Mouse (Mus musculus) neural tube, embryonic 12.5 days (tissue): Measurements from ENCODE around the gene Aamp. TPM values are rescaled to one million over a fixed set of nuclear protein-coding genes. Genes with fewer than 3 reads are reported as not detected.
A peak's percentile ranks its signal among the peaks of the same experiment; 100 is the strongest.
"Not testable (repeated sequence)": the region's sequence is repeated elsewhere in the genome, so short reads cannot be mapped to it uniquely, and the experiment has no call there.

ENCODE experiments used
- ATAC-seq: fragments of 200-750 bp; cut with Nextera tagmentation; 2 replicates; pipeline ENCODE4 v1.8.0; 2017; ENCODE audit warnings: low read depth, mild to moderate bottlenecking, moderate TSS enrichment, moderate library complexity; ENCODE audit not compliant: low FRiP score
- H3K27ac ChIP-seq: fragments of 300-500 bp; sonication (generic); 2 replicates; pipeline ENCODE4 v1.5.1; 2016
- H3K27me3 ChIP-seq: fragments of 300-500 bp; sonication (generic); replicated peaks from 2 replicates; pipeline ENCODE4 v1.6.1; 2016; ENCODE audit warnings: mild to moderate bottlenecking
- H3K36me3 ChIP-seq: fragments of 300-500 bp; sonication (generic); 2 replicates; pipeline ENCODE4 v1.6.1; 2016; ENCODE audit warnings: mild to moderate bottlenecking
- H3K4me1 ChIP-seq: fragments of 300-500 bp; sonication (generic); 2 replicates; pipeline ENCODE4 v1.6.1; 2016
- H3K4me2 ChIP-seq: fragments of 300-500 bp; sonication (generic); replicated peaks from 2 replicates; pipeline ENCODE4 v1.6.1; 2016; ENCODE audit warnings: mild to moderate bottlenecking
- H3K4me3 ChIP-seq: fragments of 300-500 bp; sonication (generic); 2 replicates; pipeline ENCODE4 v1.5.1; 2016
- H3K9ac ChIP-seq: fragments of 300-500 bp; sonication (generic); 2 replicates; pipeline ENCODE4 v1.6.1; 2016; ENCODE audit warnings: mild to moderate bottlenecking
- H3K9me3 ChIP-seq: fragments of 300-500 bp; sonication (generic); 2 replicates; pipeline ENCODE4 v1.6.1; 2016; ENCODE audit warnings: mild to moderate bottlenecking
- WGBS: fragments of 180-500 bp; shearing (Covaris S2); methylation state at CpG from one replicate; pipeline ENCODE4 v1.1.7; 2016; 5-methylcytosine and 5-hydroxymethylcytosine counted together
- polyA plus RNA-seq: library from polyadenylated mRNA; unstranded; fragments of >200 nt; fragmentation: Nextera tagmentation; extraction: Ambion mirVana; gene quantifications from 2 replicates; pipeline ENCODE4 v1.2.1, GENCODE M21; 2016

Gene Aamp
- polyA plus RNA-seq, 1 experiment from 2014 or later, result 189 TPM

- H3K4me1 ChIP-seq, result peaks cover 14% of the 10 kb centered on the region
- no peak overlapping the region for H3K27ac ChIP-seq
- WGBS, result 88% methylated on average over 4 of the region's 4 CpGs
- ATAC-seq, result no peak
- no peaks in the 10 kb centered on the region for H3K27me3 ChIP-seq
- no peak overlapping the region for H3K4me3 ChIP-seq
- no peaks in the 10 kb centered on the region for H3K9me3 ChIP-seq
- H3K4me2 ChIP-seq, result no peak overlapping the region
- H3K36me3 ChIP-seq, result peaks cover 22% of the 10 kb centered on the region
- H3K9ac ChIP-seq, result no peak overlapping the region
These were observed 3.8 kb upstream of the Aamp start for GRCm38 (mm10) chr1:74288327-74288726.

- Histone ChIP-seq H3K4me1 (peaks cover 21% of the 10 kb centered on the region), H3K36me3 (peaks cover 31% of the 10 kb centered on the region)
- H3K27me3 ChIP-seq, H3K27ac ChIP-seq, H3K4me2 ChIP-seq, H3K9me3 ChIP-seq, ATAC-seq, H3K9ac ChIP-seq, H3K4me3 ChIP-seq: not testable (repeated sequence)
- WGBS, result 59% methylated on average over 16 of the region's 17 CpGs
These were observed 2.5 kb upstream of the Aamp start for GRCm38 (mm10) chr1:74286869-74287607.

GRCm38 (mm10) chr1:74285212-74286010, 873 bp upstream of the Aamp start:
- H3K4me3 ChIP-seq, result peak overlapping the region; percentile 63
- peak overlapping the region; percentile 56 for H3K9ac ChIP-seq
- H3K9me3 ChIP-seq, result no peaks in the 10 kb centered on the region
- peaks cover 33% of the 10 kb centered on the region for H3K36me3 ChIP-seq
- WGBS, result 4% methylated on average over 23 of the region's 23 CpGs
- peaks cover 21% of the 10 kb centered on the region for H3K4me1 ChIP-seq
- ATAC-seq, result no peak; the same call in 1 of the 2 replicates
- H3K27me3 ChIP-seq, result no peaks in the 10 kb centered on the region
- no peak overlapping the region for H3K27ac ChIP-seq
- H3K4me2 ChIP-seq, result peak overlapping the region; percentile 83

GRCm38 (mm10) chr1:74283686-74284463, 663 bp downstream of the Aamp start:
- Histone ChIP-seq H3K4me3 (peak overlapping the region; percentile 63), H3K36me3 (peaks cover 40% of the 10 kb centered on the region), H3K4me2 (peak overlapping the region; percentile 83), H3K27ac (no peak overlapping the region), H3K9me3 (no peaks in the 10 kb centered on the region), H3K4me1 (peaks cover 21% of the 10 kb centered on the region), H3K9ac (peak overlapping the region; percentile 64), H3K27me3 (no peaks in the 10 kb centered on the region)
- ATAC-seq, result peak; percentile 52
- 13% methylated on average over 15 of the region's 15 CpGs for WGBS

- Histone ChIP-seq H3K4me2 (peak overlapping the region; percentile 83; the same call in 1 of the 2 replicates), H3K27ac (no peak overlapping the region), H3K9me3 (no peaks in the 10 kb centered on the region), H3K4me1 (peaks cover 21% of the 10 kb centered on the region), H3K27me3 (no peaks in the 10 kb centered on the region), H3K9ac (no peak overlapping the region), H3K4me3 (no peak overlapping the region), H3K36me3 (peaks cover 42% of the 10 kb centered on the region)
- ATAC-seq, result no peak
- 91% methylated on average over 10 of the region's 10 CpGs for WGBS
These were observed 1.5 kb downstream of the Aamp start for GRCm38 (mm10) chr1:74282896-74283625.

- H3K4me1 ChIP-seq, result peaks cover 21% of the 10 kb centered on the region
- H3K4me2 ChIP-seq, result no peak overlapping the region
- H3K36me3 ChIP-seq, result peaks cover 42% of the 10 kb centered on the region
- H3K9ac ChIP-seq, result no peak overlapping the region
- ATAC-seq, result no peak
- H3K9me3 ChIP-seq, result no peaks in the 10 kb centered on the region
- WGBS, result 96% methylated on average over 8 of the region's 8 CpGs
- no peak overlapping the region for H3K27ac ChIP-seq
- H3K4me3 ChIP-seq, result no peak overlapping the region
- no peaks in the 10 kb centered on the region for H3K27me3 ChIP-seq
These were observed 2.7 kb downstream of the Aamp start for GRCm38 (mm10) chr1:74281886-74282285.

- ATAC-seq, result no peak
- H3K4me2 ChIP-seq, result no peak overlapping the region
- no peak overlapping the region for H3K27ac ChIP-seq
- 90% methylated on average over 2 of the region's 2 CpGs for WGBS
- no peaks in the 10 kb centered on the region for H3K27me3 ChIP-seq
- H3K9ac ChIP-seq, result no peak overlapping the region
- no peak overlapping the region for H3K4me3 ChIP-seq
- peaks cover 42% of the 10 kb centered on the region for H3K36me3 ChIP-seq
- no peaks in the 10 kb centered on the region for H3K9me3 ChIP-seq
- H3K4me1 ChIP-seq, result peaks cover 21% of the 10 kb centered on the region
These were observed 3.2 kb downstream of the Aamp start for GRCm38 (mm10) chr1:74281372-74281771.

- Histone ChIP-seq H3K4me2 (no peak overlapping the region), H3K36me3 (peaks cover 42% of the 10 kb centered on the region), H3K9me3 (no peaks in the 10 kb centered on the region), H3K4me3 (no peak overlapping the region), H3K27me3 (no peaks in the 10 kb centered on the region), H3K27ac (no peak overlapping the region), H3K9ac (no peak overlapping the region), H3K4me1 (peaks cover 17% of the 10 kb centered on the region)
- no peak for ATAC-seq
- WGBS, result 93% methylated on average over 14 of the region's 14 CpGs
These were observed 3.8 kb downstream of the Aamp start for GRCm38 (mm10) chr1:74280591-74281325.

- peaks cover 42% of the 10 kb centered on the region for H3K36me3 ChIP-seq
- ATAC-seq, result no peak
- H3K4me3 ChIP-seq, result no peak overlapping the region
- 90% methylated on average over 11 of the region's 11 CpGs for WGBS
- no peak overlapping the region for H3K27ac ChIP-seq
- H3K4me1 ChIP-seq, result peaks cover 12% of the 10 kb centered on the region
- H3K9me3 ChIP-seq, result no peaks in the 10 kb centered on the region
- H3K9ac ChIP-seq, result no peak overlapping the region
- H3K4me2 ChIP-seq, result no peak overlapping the region
- H3K27me3 ChIP-seq, result no peaks in the 10 kb centered on the region
These were observed 5.5 kb downstream of the Aamp start for GRCm38 (mm10) chr1:74278988-74279387.

GRCm38 (mm10) chr1:74278538-74278937, 6.0 kb downstream of the Aamp start, which contains the start of gene Gpbar1:
Gene Gpbar1 (plus strand): TSS chr1:74278550.
- ATAC-seq, result no peak
- H3K36me3 ChIP-seq, result peaks cover 42% of the 10 kb centered on the region
- no peak within 1 kb of the TSS for H3K9ac ChIP-seq
- H3K4me2 ChIP-seq, result no peak within 1 kb of the TSS
- H3K4me3 ChIP-seq, result no peak within 1 kb of the TSS
- H3K27ac ChIP-seq, result no peak within 1 kb of the TSS
- H3K4me1 ChIP-seq, result peaks cover 7% of the 10 kb centered on the region
- 92% methylated on average over 10 of the region's 10 CpGs for WGBS
- no peaks in the 10 kb centered on the region for H3K27me3 ChIP-seq
- H3K9me3 ChIP-seq, result no peaks in the 10 kb centered on the region

- no peak overlapping the region for H3K9ac ChIP-seq
- no peaks in the 10 kb centered on the region for H3K27me3 ChIP-seq
- 62% methylated on average over 8 of the region's 8 CpGs for WGBS
- H3K27ac ChIP-seq, result no peak overlapping the region
- ATAC-seq, result no peak
- H3K4me3 ChIP-seq, result no peak overlapping the region
- no peaks in the 10 kb centered on the region for H3K9me3 ChIP-seq
- peaks cover 42% of the 10 kb centered on the region for H3K36me3 ChIP-seq
- H3K4me1 ChIP-seq, result peaks cover 4% of the 10 kb centered on the region
- H3K4me2 ChIP-seq, result no peak overlapping the region
These were observed 6.5 kb downstream of the Aamp start for GRCm38 (mm10) chr1:74277883-74278537.
